Mouse (Mus musculus) adrenal gland, adult (tissue): ENCODE data around the gene H2afx.

ENCODE experiments used
- DNase-seq, 2 experiments: peaks; one replicate each; pipeline ENCODE4 v3.0.0; 2022 to 2023; ENCODE audit warnings: low spot score in 1 of 2; ENCODE audit not compliant: inconsistent age in 2 of 2

Gene H2afx

GRCm38 (mm10) chr9:44378153-44378730 is 43.7 kb downstream of the H2afx start:
- DNase-seq = no peak

GRCm38 (mm10) chr9:44379054-44379834 is 44.8 kb downstream of the H2afx start, which contains the start of gene Hyou1:
Gene Hyou1 (plus strand): TSS chr9:44379490.
- peak; percentile 99 to 100 for DNase-seq

GRCm38 (mm10) chr9:44379862-44380261 is 45.4 kb downstream of the H2afx start:
- no peak for DNase-seq

- DNase-seq = peak in 1 of 2 experiments; percentile 46
These were observed 50.1 kb downstream of the H2afx start for GRCm38 (mm10) chr9:44384596-44384995.
